Mouse (Mus musculus) layer of hippocampus, postnatal 10 days (tissue): ENCODE results near the gene Sh2b1. TPM values are rescaled to one million over a fixed set of nuclear protein-coding genes. Genes with fewer than 3 reads are reported as not detected.

Experiments
- DNase-seq, 2 experiments: peaks; one replicate each; pipeline ENCODE4 v3.0.0; 2021; ENCODE audit warnings: low spot score in 2 of 2
- total RNA-seq, 2 experiments: library from RNA; stranded (reverse); gene quantifications; 2 replicates each; pipeline ENCODE4 v1.2.3; 2021

Gene Sh2b1
- total RNA-seq, 2 experiments from 2014 or later = 68.1 to 69.6 TPM

GRCm38 (mm10) chr7:126424161-126424560 is 51.1 kb downstream of the Sh2b1 start:
- DNase-seq = no peak

DNA sequence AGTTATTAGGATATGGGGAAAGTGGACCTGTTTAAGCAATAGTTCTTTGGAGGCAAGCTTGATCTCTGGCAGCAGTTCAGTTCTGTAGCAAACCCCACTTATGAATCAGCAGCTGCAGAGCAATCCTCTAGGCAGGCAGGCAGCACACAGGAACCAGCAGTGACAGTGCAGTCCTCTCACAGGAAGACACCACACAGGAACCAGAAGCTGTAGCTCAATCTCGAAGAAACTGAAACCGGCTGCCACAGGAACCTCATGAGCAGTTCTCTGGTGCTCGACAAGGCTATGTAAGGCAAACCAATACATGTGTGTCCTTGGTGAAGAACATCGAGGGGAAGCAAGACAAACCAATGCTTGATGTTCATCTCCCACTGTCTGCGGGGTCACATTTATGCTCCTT is 53.5 kb downstream of the Sh2b1 start:
- DNase-seq = no peak

- DNase-seq = no peak
Measured at GRCm38 (mm10) chr7:126418496-126418895, 56.7 kb downstream of the Sh2b1 start.

- DNase-seq = no peak
Measured at GRCm38 (mm10) chr7:126417606-126418005, 57.6 kb downstream of the Sh2b1 start.

DNA sequence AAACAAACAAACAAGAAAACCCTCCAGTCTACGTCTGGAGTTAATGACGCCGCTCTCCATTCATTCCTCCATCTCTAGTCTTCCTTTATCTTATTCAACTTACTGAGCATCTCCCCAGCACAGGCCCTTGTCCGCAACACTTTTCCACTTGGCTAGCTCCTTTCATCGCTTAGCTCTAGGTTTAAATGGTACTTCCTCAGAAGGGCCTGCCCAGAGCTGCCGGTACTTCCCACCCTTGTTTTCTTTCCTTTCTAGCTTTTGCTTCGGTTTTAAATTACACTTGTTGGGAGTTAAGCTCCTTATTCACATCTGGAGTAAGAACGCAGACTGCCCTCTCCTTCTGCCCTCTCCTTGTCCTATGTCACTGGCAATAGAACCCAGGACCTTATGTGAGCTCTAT is 58.2 kb downstream of the Sh2b1 start:
- no peak for DNase-seq

Other genes starting within 250 kb of the Sh2b1 start
- 100 to 1,000 TPM; 190 to 192 TPM for gene Sbk1, start 202.8 kb downstream of the Sh2b1 start, total RNA-seq
- gene Lat, start 105.9 kb downstream of the Sh2b1 start, total RNA-seq = 1 to 10 TPM in 1 of 2 experiments, under 1 TPM in 1; 0.73 to 1.8 TPM
- 10 to 100 TPM; 78.8 to 91.0 TPM for gene Spns1, start 98.0 kb downstream of the Sh2b1 start, total RNA-seq
- gene Nfatc2ip, start 78.7 kb downstream of the Sh2b1 start, total RNA-seq = 10 to 100 TPM in 1 of 2 experiments, 1 to 10 TPM in 1; 9.3 to 10.8 TPM
- under 1 TPM in 1 of 2 experiments, not detected in 1; 0.25 TPM for gene Cd19, start 60.5 kb downstream of the Sh2b1 start, total RNA-seq
- 10 to 100 TPM; 10.8 to 13.1 TPM for gene Rabep2, start 46.7 kb downstream of the Sh2b1 start, total RNA-seq
- gene Atp2a1, start 12.3 kb downstream of the Sh2b1 start, total RNA-seq = under 1 TPM; 0.09 to 0.58 TPM
- gene Tufm, start 11.9 kb upstream of the Sh2b1 start, total RNA-seq = 100 to 1,000 TPM in 1 of 2 experiments, 10 to 100 TPM in 1; 88.2 to 106 TPM
- 100 to 1,000 TPM; 118 to 123 TPM for gene Atxn2l, start 28.0 kb upstream of the Sh2b1 start, total RNA-seq
- 100 to 1,000 TPM; 199 to 200 TPM for gene Eif3c, start 91.0 kb upstream of the Sh2b1 start, total RNA-seq
- gene Apobr, start 109.5 kb upstream of the Sh2b1 start, total RNA-seq = under 1 TPM; 0.43 to 0.51 TPM
- 10 to 100 TPM; 20.8 to 23.2 TPM for gene Cln3, start 110.4 kb upstream of the Sh2b1 start, total RNA-seq
- gene Il27, start 119.5 kb upstream of the Sh2b1 start, total RNA-seq = not detected
- 1 to 10 TPM; 2.9 to 5.5 TPM for gene Nupr1, start 155.4 kb upstream of the Sh2b1 start, total RNA-seq
- gene Sgf29, start 173.9 kb upstream of the Sh2b1 start, total RNA-seq = 10 to 100 TPM; 27.1 to 36.3 TPM
- 1 to 10 TPM; 3.8 to 5.3 TPM for gene Sult1a1, start 201.0 kb upstream of the Sh2b1 start, total RNA-seq
- 100 to 1,000 TPM; 114 to 137 TPM for gene Bola2, start 220.0 kb upstream of the Sh2b1 start, total RNA-seq
- 10 to 100 TPM; 20.1 to 21.5 TPM for gene Slx1b, start 220.4 kb upstream of the Sh2b1 start, total RNA-seq
- gene Coro1a, start 232.4 kb upstream of the Sh2b1 start, total RNA-seq = 100 to 1,000 TPM; 145 to 151 TPM